Mouse (Mus musculus) CD4-positive, CD25-positive, alpha-beta regulatory T cell, adult 4 months (primary cell): ENCODE measurements around the gene 2210407C18Rik. TPM values are rescaled to one million over a fixed set of nuclear protein-coding genes. Genes with fewer than 3 reads are reported as not detected.

Source experiments
- ATAC-seq: one replicate; pipeline ENCODE4 v1.8.0; 2017
- polyA plus RNA-seq, 2 experiments: library from polyadenylated mRNA; unstranded; fragments of 100-300 nt; shearing (Covaris generic); gene quantifications; one replicate each; pipeline ENCODE4 v1.2.1; 2017

Gene 2210407C18Rik
- polyA plus RNA-seq, 2 experiments from 2014 or later, result not detected

- ATAC-seq, result no peak
Measured at GRCm38 (mm10) chr11:58597837-58598236, 18.0 kb downstream of the 2210407C18Rik start.

- no peak for ATAC-seq
Measured at GRCm38 (mm10) chr11:58594814-58595213, 21.1 kb downstream of the 2210407C18Rik start, which contains the start of gene Olfr324. Gene Olfr324 (plus strand): TSS chr11:58595114.

- ATAC-seq, result no peak
Measured at GRCm38 (mm10) chr11:58588620-58589250, 27.1 kb downstream of the 2210407C18Rik start.

GRCm38 (mm10) chr11:58587898-58588348 lies 28.0 kb downstream of the 2210407C18Rik start:
- ATAC-seq, result no peak

- no peak for ATAC-seq
Measured at GRCm38 (mm10) chr11:58578636-58579035, 37.2 kb downstream of the 2210407C18Rik start.

GRCm38 (mm10) chr11:58577430-58577829 lies 38.4 kb downstream of the 2210407C18Rik start, which contains the start of gene Olfr325:
Gene Olfr325 (plus strand): TSS chr11:58577730.
- ATAC-seq, result no peak

GRCm38 (mm10) chr11:58570405-58570804 lies 45.5 kb downstream of the 2210407C18Rik start, which contains the start of gene Olfr224:
Gene Olfr224 (minus strand): TSS chr11:58570553.
- ATAC-seq, result no peak

Other genes with a start within 250 kb of the 2210407C18Rik start
- not detected for gene Lypd8, start 237.0 kb downstream of the 2210407C18Rik start, polyA plus RNA-seq
- not detected for gene 1810065E05Rik, start 195.0 kb downstream of the 2210407C18Rik start, polyA plus RNA-seq
- gene Gm12253, start 183.5 kb downstream of the 2210407C18Rik start, polyA plus RNA-seq, result not detected
- not detected for gene Lypd9, start 163.2 kb downstream of the 2210407C18Rik start, polyA plus RNA-seq
- gene Olfr30, start 153.8 kb downstream of the 2210407C18Rik start, polyA plus RNA-seq, result not detected
- under 1 TPM in 1 of 2 experiments, not detected in 1; 0.23 TPM for gene Olfr332, start 123.5 kb downstream of the 2210407C18Rik start, polyA plus RNA-seq
- gene Olfr331, start 113.5 kb downstream of the 2210407C18Rik start, polyA plus RNA-seq, result not detected
- gene Olfr330, start 81.2 kb downstream of the 2210407C18Rik start, polyA plus RNA-seq, result not detected
- not detected for gene Olfr329-ps, start 69.7 kb downstream of the 2210407C18Rik start, polyA plus RNA-seq
- gene Olfr328, start 60.4 kb downstream of the 2210407C18Rik start, polyA plus RNA-seq, result not detected
- gene Olfr224, start 45.5 kb downstream of the 2210407C18Rik start, polyA plus RNA-seq, result under 1 TPM in 1 of 2 experiments, not detected in 1; 0.36 TPM
- not detected for gene Olfr325, start 38.3 kb downstream of the 2210407C18Rik start, polyA plus RNA-seq
- gene Olfr324, start 21.0 kb downstream of the 2210407C18Rik start, polyA plus RNA-seq, result not detected
- gene Olfr323, start 14.4 kb upstream of the 2210407C18Rik start, polyA plus RNA-seq, result not detected
- not detected for gene Trim58, start 24.4 kb upstream of the 2210407C18Rik start, polyA plus RNA-seq
- gene Olfr322, start 42.7 kb upstream of the 2210407C18Rik start, polyA plus RNA-seq, result not detected
- not detected for gene Olfr320, start 65.0 kb upstream of the 2210407C18Rik start, polyA plus RNA-seq
- gene Olfr319, start 83.1 kb upstream of the 2210407C18Rik start, polyA plus RNA-seq, result not detected
- not detected for gene Olfr318, start 107.9 kb upstream of the 2210407C18Rik start, polyA plus RNA-seq
- not detected for gene Olfr317, start 123.1 kb upstream of the 2210407C18Rik start, polyA plus RNA-seq
- not detected for gene Olfr316, start 136.7 kb upstream of the 2210407C18Rik start, polyA plus RNA-seq
- not detected for gene Olfr315, start 157.1 kb upstream of the 2210407C18Rik start, polyA plus RNA-seq
- gene Olfr314, start 166.9 kb upstream of the 2210407C18Rik start, polyA plus RNA-seq, result not detected
- gene Fam183b, start 185.9 kb upstream of the 2210407C18Rik start, polyA plus RNA-seq, result under 1 TPM in 1 of 2 experiments, not detected in 1; 1.00 TPM
- gene Olfr313, start 198.9 kb upstream of the 2210407C18Rik start, polyA plus RNA-seq, result not detected
- under 1 TPM in 1 of 2 experiments, not detected in 1; 0.13 TPM for gene Olfr312, start 213.2 kb upstream of the 2210407C18Rik start, polyA plus RNA-seq
- not detected for gene Olfr311, start 223.2 kb upstream of the 2210407C18Rik start, polyA plus RNA-seq
- 1 to 10 TPM; 7.1 to 7.9 TPM for gene Gm12258, start 231.1 kb upstream of the 2210407C18Rik start, polyA plus RNA-seq